Mouse (Mus musculus): ENCODE measurements at regions not wholly inside any gene's neighbourhood (a gene's known extent, or its start where the extent isn't known, plus 50 kb on each side); places are given as distances from the start of the nearest gene placed in this dataset.

- TF ChIP-seq POLR2A (IDR thresholded peaks at IDR 0.05; ENCODE audit: borderline replicate concordance, extremely low read depth, low read depth, low read length) = no peak
- peak; percentile 60 for TF ChIP-seq CTCF (IDR thresholded peaks at IDR 0.05; ENCODE audit: insufficient read depth, low read length)
These were observed 793.0 kb downstream of the Gm7489 start for GRCm38 (mm10) chr15:54677660-54678059.
